Mouse (Mus musculus) adrenal gland, postnatal 36 days (tissue): ENCODE results near the gene Vma21-ps. TPM values are rescaled to one million over a fixed set of nuclear protein-coding genes. Genes with fewer than 3 reads are reported as not detected.
"Not testable (repeated sequence)": the region's sequence is repeated elsewhere in the genome, so short reads cannot be mapped to it uniquely, and the experiment has no call there.

ENCODE experiments used
- DNase-seq, 2 experiments: peaks; one replicate each; pipeline ENCODE4 v3.0.0; 2021; ENCODE audit warnings: mixed read lengths in 1 of 2
- long read RNA-seq, 2 experiments: library from polyadenylated mRNA; stranded (forward); transcript quantifications; one replicate each; pipeline ENCODE4 v2.0.0; 2021; ENCODE audit warnings: borderline sequencing depth in 2 of 2
- total RNA-seq, 2 experiments: library from RNA; stranded (reverse); gene quantifications; 2 replicates each; pipeline ENCODE4 v1.2.3; 2021

The Vma21-ps gene
- total RNA-seq = not detected
- long read RNA-seq, experiment 1 = 0 reads
- long read RNA-seq, experiment 2 = 0 reads

- not testable (repeated sequence) for DNase-seq
Measured at GRCm38 (mm10) chr4:52497144-52497543, at the start of gene Vma21-ps. Vma21-ps (minus strand) TSS chr4:52497244.

DNA sequence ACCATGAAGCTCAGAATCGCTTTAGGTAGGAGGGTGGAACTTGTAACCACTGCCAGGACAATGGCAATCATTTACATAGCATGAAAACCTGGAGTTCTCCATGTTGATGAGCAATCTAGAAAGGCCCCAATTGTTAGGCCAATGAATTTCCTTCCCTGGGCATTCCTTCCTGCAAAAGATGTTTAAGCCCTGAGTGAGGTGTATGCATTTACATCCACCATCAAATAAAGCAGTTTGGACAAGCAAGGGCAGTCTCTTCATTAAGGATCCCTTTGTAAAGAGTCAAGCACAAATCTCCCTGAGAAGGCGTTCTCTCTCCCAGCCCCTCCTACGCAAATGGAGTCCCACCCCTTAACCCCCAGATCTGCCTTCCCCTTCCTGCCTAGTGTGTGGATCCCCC, 46.0 kb upstream of the Vma21-ps start:
- no peak for DNase-seq

- no peak for DNase-seq
Measured at GRCm38 (mm10) chr4:52530636-52531035, 33.6 kb upstream of the Vma21-ps start.

GRCm38 (mm10) chr4:52526464-52526863, 29.4 kb upstream of the Vma21-ps start:
- DNase-seq = no peak

- DNase-seq = no peak
Measured at GRCm38 (mm10) chr4:52519301-52519700, 22.3 kb upstream of the Vma21-ps start.

DNA sequence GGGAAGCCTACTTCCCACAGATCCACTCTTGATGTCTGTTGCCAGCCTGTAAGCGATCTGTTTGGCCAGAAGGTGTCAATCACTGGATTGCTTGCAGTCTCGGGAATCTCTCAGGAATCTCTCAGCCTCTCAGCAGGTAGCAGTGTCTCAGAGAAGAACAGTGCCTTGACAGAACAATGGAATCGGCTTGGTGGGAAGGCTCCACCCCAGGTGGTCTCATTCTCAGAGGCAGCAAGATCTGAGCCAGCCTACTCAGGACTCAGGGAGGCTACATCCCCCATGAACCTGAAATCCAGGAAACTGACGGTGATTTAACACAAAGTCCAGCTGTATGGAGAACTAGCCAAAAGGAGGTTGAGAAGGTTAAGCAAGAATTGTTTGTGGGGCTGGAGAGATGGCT, 20.5 kb upstream of the Vma21-ps start:
- no peak for DNase-seq

DNA sequence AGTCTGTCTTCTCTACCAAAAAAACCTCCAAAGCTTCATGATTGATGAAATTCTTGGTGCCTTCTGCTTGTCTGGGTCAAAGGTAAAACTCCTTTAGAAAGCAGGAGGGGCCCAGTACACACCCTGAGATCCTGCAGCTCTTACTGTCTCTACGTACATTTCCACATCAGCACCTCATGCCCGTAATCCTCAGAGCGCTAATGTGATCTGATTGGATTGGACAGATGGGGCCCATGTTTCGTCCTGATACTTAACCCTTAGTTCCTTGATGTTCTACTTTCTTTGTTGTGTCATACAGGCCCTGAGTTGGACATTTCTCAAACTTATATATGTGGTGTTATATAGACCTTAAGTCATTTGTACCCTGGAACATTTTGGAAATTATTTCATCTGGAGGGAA, 9.6 kb downstream of the Vma21-ps start:
- no peak for DNase-seq

GRCm38 (mm10) chr4:52473431-52473830, 23.6 kb downstream of the Vma21-ps start:
- DNase-seq = no peak

DNA sequence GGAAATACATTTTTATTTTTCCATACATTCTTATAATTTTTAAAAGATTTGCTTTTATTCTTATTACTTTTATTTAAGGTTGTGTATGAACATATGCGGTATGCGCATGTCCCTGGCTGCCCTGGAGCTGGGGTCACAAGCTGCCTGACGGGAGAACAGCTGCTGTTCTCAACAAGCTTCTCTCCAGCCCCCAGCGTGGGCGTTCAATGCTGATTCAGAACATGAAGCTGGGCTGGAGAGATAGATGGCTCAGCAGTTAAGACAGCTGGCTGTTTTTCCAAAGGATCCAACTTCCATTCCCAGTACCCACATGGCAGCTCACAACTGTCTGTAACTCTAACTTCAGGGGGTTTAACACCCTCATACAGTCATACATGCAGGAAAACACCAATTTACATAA, 35.7 kb downstream of the Vma21-ps start:
- DNase-seq = no peak

DNA sequence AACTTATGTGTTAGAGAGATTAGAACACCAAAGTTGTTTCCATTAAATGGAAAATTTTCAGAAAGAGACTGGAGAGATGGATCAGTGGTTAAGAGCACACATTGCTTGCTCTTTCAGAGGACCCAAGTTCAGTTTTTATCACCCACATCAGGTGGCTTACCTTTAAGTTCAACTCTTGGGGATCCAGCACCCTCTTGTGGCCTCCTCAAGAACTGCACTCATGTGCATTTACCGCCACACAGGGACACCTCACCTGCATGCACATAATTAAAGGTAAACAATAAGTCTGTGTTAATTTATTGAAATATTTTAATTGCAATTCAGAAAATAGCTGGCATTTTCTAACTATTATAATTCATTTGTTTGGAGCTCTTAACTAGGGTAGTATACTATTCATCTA, 37.3 kb downstream of the Vma21-ps start:
- no peak for DNase-seq

Other genes starting within 250 kb of the Vma21-ps start
- gene Smc2, start 58.0 kb downstream of the Vma21-ps start, total RNA-seq = 10 to 100 TPM in 1 of 2 experiments, 1 to 10 TPM in 1; 9.5 to 11.1 TPM
- gene Toporsl, start 99.0 kb upstream of the Vma21-ps start, total RNA-seq = not detected